Mouse (Mus musculus): ENCODE measurements around the gene Arid3c. TPM values are rescaled to one million over a fixed set of nuclear protein-coding genes. Genes with fewer than 3 reads are reported as not detected.
"Not testable (repeated sequence)": the region's sequence is repeated elsewhere in the genome, so short reads cannot be mapped to it uniquely, and the experiment has no call there.

The Arid3c gene
- polyA plus RNA-seq (2012; rRNA removed) = 1.3 and 1.9 TPM in 2 replicates

- no peak for DNase-seq (ENCODE audit: low spot score)
These were observed at the start of gene Arid3c for GRCm38 (mm10) chr4:41731052-41731765. Gene Arid3c (minus strand): TSS chr4:41731142.

- not testable (repeated sequence) for DNase-seq (ENCODE audit: low spot score)
These were observed 44.9 kb upstream of the Arid3c start for GRCm38 (mm10) chr4:41775840-41776239.

- DNase-seq (ENCODE audit: low spot score) = not testable (repeated sequence)
These were observed 43.6 kb upstream of the Arid3c start for GRCm38 (mm10) chr4:41774506-41774905.

- DNase-seq (ENCODE audit: low spot score) = not testable (repeated sequence)
These were observed 43.1 kb upstream of the Arid3c start, which contains the start of gene Ccl27a for GRCm38 (mm10) chr4:41774002-41774401. Gene Ccl27a (minus strand): TSS chr4:41774247.

GRCm38 (mm10) chr4:41773502-41773901, 42.6 kb upstream of the Arid3c start:
- DNase-seq (ENCODE audit: low spot score) = not testable (repeated sequence)

- DNase-seq (ENCODE audit: low spot score) = not testable (repeated sequence)
These were observed 42.0 kb upstream of the Arid3c start for GRCm38 (mm10) chr4:41772946-41773345.

GRCm38 (mm10) chr4:41767301-41767700, 36.4 kb upstream of the Arid3c start:
- not testable (repeated sequence) for DNase-seq (ENCODE audit: low spot score)

GRCm38 (mm10) chr4:41763176-41763575, 32.2 kb upstream of the Arid3c start:
- DNase-seq (ENCODE audit: low spot score) = not testable (repeated sequence)

- DNase-seq (ENCODE audit: low spot score) = not testable (repeated sequence)
These were observed 31.8 kb upstream of the Arid3c start for GRCm38 (mm10) chr4:41762688-41763114.

- DNase-seq (ENCODE audit: low spot score) = no peak
These were observed 31.3 kb upstream of the Arid3c start for GRCm38 (mm10) chr4:41762099-41762687.

- DNase-seq (ENCODE audit: low spot score) = no peak
These were observed 30.7 kb upstream of the Arid3c start for GRCm38 (mm10) chr4:41761680-41762079.

GRCm38 (mm10) chr4:41760911-41761310, 30.0 kb upstream of the Arid3c start:
- DNase-seq (ENCODE audit: low spot score) = no peak

GRCm38 (mm10) chr4:41760288-41760721, 29.4 kb upstream of the Arid3c start:
- DNase-seq (ENCODE audit: low spot score) = peak; percentile 71

GRCm38 (mm10) chr4:41759656-41760287, 28.8 kb upstream of the Arid3c start:
- no peak for DNase-seq (ENCODE audit: low spot score)

- no peak for DNase-seq (ENCODE audit: low spot score)
These were observed 28.3 kb upstream of the Arid3c start for GRCm38 (mm10) chr4:41759206-41759605.

- DNase-seq (ENCODE audit: low spot score) = no peak
These were observed 27.8 kb upstream of the Arid3c start for GRCm38 (mm10) chr4:41758701-41759100.

- no peak for DNase-seq (ENCODE audit: low spot score)
These were observed 27.1 kb upstream of the Arid3c start for GRCm38 (mm10) chr4:41758021-41758420.

GRCm38 (mm10) chr4:41757321-41757720, 26.4 kb upstream of the Arid3c start:
- DNase-seq (ENCODE audit: low spot score) = no peak

GRCm38 (mm10) chr4:41756440-41756839, 25.5 kb upstream of the Arid3c start:
- DNase-seq (ENCODE audit: low spot score) = no peak

- peak; percentile 85 for DNase-seq (ENCODE audit: low spot score)
These were observed 24.7 kb upstream of the Arid3c start, which contains the start of gene Sigmar1 for GRCm38 (mm10) chr4:41755338-41756305. Gene Sigmar1 (minus strand): TSS chr4:41756157.

GRCm38 (mm10) chr4:41754797-41755337, 23.9 kb upstream of the Arid3c start, which contains the start of gene Galt:
Gene Galt (plus strand): TSS chr4:41755228.
- DNase-seq (ENCODE audit: low spot score) = no peak

Data from urinary bladder, adult 2 months (tissue).